Mouse (Mus musculus): Measurements from ENCODE around the gene 1700016C15Rik.

DNA sequence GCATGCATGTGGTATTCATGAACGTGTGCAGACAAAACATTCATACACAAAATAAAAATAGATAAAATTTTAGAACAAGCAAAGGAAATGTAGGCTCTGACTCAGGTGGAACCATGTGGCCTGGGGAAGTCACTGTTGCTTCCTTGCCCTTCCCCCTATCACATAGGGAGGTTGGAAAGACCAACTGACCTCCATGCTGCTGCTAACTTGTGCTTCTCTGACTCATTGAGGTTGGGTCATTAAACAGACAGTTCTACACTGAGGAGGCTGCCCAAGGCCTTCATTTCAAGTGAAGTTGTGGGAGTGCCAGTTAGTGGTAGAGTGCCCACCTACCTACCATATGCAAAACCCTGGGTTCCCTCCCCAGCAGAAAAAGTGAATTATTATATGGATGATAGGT lies 22.0 kb upstream of the 1700016C15Rik start:
- TF ChIP-seq CTCF (IDR thresholded peaks at IDR 0.05; ENCODE audit: extremely low read depth, insufficient read length, insufficient replicate concordance, low read depth, low read length) = no peak
- no peak for TF ChIP-seq POLR2A (IDR thresholded peaks at IDR 0.05; ENCODE audit: low read depth, low read length)

Measured in small intestine, adult 2 months (tissue).